Mouse (Mus musculus) brown adipose tissue, adult 24 weeks (tissue): Measurements from ENCODE around the gene Cldn7. TPM values are rescaled to one million over a fixed set of nuclear protein-coding genes. Genes with fewer than 3 reads are reported as not detected.
"Not testable (repeated sequence)": the region's sequence is repeated elsewhere in the genome, so short reads cannot be mapped to it uniquely, and the experiment has no call there.

Source experiments
- H3K27ac ChIP-seq: fragments of 200-500 bp; replicated peaks from 2 replicates; pipeline ENCODE4 v1.5.1; 2012; ENCODE audit warnings: low read depth, mild to moderate bottlenecking, low read length
- H3K4me1 ChIP-seq: fragments of 200-500 bp; 2 replicates; pipeline ENCODE4 v1.6.1; 2012; ENCODE audit warnings: low read length, mixed read lengths; ENCODE audit not compliant: control insufficient read depth, insufficient read depth, insufficient read length
- H3K4me3 ChIP-seq: fragments of 200-500 bp; 2 replicates; pipeline ENCODE4 v1.5.1; 2012; ENCODE audit warnings: low read depth, mild to moderate bottlenecking, low read length, moderate library complexity; ENCODE audit not compliant: insufficient read depth
- polyA plus RNA-seq: library from polyadenylated mRNA; stranded (reverse); fragments of >200 nt; gene quantifications from 2 replicates; pipeline ENCODE4 v1.2.4, GENCODE M21; 2012; ENCODE audit not compliant: missing spikeins, insufficient read depth, insufficient read length

The Cldn7 gene
- polyA plus RNA-seq, 1 experiment = not detected

DNA sequence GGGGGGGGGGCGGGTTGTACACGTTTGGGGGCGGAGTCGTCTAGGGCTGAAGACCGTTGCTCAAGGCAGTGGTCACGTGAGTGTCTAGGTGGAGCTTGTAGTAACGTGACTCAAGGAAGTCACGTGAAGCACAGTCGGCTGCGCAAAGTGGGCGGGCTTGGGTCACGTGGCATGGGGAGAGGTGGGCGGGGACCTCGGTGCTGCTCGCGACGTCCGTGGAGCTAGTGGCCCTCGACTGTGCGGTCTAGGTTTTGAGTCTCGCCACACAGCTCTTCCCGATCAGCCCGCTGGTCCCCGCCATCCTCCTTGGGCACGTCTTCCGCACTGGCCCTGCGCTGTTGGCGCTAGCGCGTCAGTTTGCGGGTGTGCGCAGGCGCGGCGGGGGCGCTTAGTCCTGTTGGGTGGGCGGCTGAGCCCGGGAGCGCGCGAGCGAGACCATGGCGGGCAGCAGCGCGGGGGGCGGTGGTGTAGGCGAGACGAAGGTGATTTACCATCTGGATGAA is 35.9 kb downstream of the Cldn7 start, which contains the start of gene Dvl2:
Gene Dvl2 (plus strand): TSS at position 200 of the 503 bp plus-strand sequence.
- peak within 1 kb of the TSS; percentile 74 for H3K4me3 ChIP-seq
- no peaks in the 10 kb centered on the region for H3K4me1 ChIP-seq
- H3K27ac ChIP-seq = peak within 1 kb of the TSS; percentile 73

DNA sequence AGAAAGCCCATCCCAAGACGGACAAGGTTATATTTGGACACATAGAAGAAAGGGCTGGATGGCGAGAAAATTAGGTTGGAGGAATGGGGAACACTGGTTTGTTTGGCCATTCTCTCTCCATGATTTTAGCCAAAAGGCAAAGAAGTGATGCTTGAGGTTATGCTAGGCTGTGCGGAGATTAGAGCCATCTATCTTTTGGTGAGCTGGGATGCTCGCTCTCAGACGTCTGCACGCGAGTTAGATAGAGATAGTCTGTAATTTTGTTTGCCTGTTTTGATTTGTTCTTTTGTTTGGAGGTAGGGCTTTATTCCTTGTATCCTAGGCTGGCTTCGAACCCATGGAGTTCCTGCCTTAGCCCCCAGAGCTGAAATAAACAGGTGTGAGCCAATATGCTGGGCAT is 36.6 kb downstream of the Cldn7 start:
- Histone ChIP-seq H3K4me3 (peak overlapping the region; percentile 74), H3K4me1 (no peaks in the 10 kb centered on the region), H3K27ac (0 out of 2 replicates have a peak overlapping the region, but pooled peaks have one; percentile 73)

DNA sequence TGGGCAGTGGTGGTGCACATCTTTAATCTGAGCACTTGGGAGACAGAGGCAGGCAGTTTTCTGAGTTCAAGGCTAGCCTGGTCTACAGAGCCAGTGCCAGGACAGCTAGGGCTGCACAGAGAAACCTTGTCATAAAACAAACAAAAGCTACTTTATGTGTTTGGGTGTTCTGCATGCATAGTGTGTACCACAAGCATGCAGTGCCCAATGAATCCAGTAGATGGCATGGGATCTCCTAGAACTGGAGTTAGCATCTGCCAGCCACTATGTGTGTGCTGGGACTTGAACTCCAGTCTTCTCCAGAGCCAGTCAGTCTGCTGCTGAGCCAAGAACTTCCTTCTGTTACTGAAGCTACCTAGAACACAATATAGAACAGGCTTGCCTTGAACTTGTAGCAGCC is 37.3 kb downstream of the Cldn7 start:
- no peak overlapping the region for H3K27ac ChIP-seq
- no peak overlapping the region for H3K4me3 ChIP-seq
- H3K4me1 ChIP-seq = no peaks in the 10 kb centered on the region

DNA sequence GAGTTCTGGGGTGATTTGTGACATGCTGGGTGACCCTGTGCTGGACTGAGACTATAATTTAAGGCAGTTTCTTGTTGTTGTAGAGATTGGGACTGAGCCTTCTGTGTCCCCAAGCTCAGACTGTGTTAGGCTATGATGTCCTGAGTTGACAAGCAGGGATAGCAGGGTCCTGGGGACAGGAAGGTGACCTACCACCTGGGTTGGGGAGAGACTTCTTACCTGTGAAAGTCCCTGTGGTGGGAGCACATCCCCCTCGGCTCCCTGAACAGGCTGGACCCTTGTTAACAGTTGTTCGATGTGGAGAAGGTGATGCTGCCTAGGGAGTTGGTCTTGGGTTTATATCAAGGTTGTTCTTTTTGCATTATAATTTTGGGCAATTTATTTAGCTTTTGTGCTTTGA is 37.9 kb downstream of the Cldn7 start:
- no peaks in the 10 kb centered on the region for H3K4me1 ChIP-seq
- H3K4me3 ChIP-seq = peak overlapping the region; percentile 8; the same call in 1 of the 2 replicates
- H3K27ac ChIP-seq = no peak overlapping the region

DNA sequence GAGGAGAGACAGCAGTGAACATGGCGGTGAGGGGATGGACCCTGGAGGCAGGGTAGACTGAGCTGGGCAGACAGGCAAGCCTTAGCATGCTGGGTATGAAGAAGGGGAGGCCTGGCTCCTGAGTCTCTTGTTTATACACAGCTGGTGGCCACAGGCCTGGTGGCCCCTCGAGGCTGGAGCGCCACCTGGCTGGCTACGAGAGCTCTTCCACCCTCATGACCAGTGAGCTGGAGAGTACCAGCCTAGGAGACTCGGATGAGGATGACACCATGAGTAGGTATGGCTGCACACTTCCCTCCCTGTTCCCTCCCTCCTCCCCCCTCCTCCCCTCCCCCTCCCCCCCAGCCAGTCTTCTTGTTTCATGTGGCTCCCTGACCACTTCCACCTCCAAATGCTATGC is 40.9 kb downstream of the Cldn7 start:
- H3K4me1 ChIP-seq = no peaks in the 10 kb centered on the region
- H3K27ac ChIP-seq = no peak overlapping the region
- no peak overlapping the region for H3K4me3 ChIP-seq

DNA sequence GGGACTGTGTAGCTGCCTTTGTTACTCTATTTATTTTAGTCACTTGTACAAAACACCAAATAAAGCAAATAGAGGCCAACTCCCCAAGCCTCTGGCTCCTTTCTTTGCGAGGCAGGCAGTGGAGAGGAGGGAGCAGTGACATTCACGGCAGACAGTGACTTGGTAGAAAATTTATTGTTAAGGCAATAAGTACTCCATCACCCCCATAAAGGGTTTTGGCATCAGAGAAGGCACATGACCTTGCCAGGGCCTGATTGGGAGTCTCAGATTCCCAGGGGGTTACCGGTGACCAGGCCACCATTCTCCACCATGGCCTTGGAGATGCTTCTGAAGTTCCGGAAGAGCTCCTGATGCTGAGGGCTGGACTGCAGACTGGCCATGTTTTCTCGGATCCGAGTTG is 45.5 kb downstream of the Cldn7 start:
- no peak overlapping the region for H3K27ac ChIP-seq
- 0 out of 2 replicates have a peak, but pooled peaks cover 2% of the 10 kb centered on the region for H3K4me1 ChIP-seq
- no peak overlapping the region for H3K4me3 ChIP-seq

DNA sequence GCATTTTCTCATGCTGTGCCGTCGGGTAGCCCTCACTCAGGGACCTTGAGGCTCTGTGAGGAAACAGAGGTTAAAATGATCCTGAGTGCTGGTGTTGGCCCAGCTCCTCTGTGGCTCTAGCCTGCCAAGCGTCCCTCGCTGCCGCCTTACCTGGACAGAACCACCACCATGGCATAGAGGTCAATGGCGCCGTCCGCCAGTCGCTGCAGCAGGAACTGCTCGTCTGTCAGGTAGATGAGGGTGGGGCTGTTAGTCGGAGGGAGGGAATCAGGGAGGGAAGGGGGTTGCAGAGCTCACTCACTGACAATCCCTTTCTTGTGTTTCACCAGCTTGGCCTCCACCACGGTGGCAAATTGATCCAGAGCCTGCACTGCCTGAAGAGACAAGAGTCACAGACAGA is 46.0 kb downstream of the Cldn7 start:
- Histone ChIP-seq H3K4me1 (0 out of 2 replicates have a peak, but pooled peaks cover 2% of the 10 kb centered on the region), H3K27ac (no peak overlapping the region), H3K4me3 (no peak overlapping the region)

DNA sequence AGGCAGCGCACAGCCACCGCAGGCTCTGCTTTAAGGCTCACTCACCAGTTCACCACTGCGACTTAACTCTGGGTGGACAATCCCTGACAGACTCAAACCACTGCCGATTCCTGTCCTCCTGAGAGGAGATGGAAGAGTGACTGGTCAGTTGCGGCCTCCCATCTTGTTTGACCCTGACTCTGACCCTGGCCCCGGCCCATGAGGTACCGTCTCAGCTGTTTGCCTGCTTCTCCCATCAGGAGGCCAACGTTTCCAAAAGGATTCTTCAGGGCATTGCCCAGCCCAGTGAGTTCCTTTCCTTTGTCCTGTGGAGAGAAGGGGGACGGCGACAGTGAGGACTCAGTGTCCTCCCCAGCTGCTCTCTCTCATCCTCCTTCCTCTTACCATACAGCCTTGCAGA is 46.4 kb downstream of the Cldn7 start:
- Histone ChIP-seq H3K27ac (no peak overlapping the region), H3K4me1 (0 out of 2 replicates have a peak, but pooled peaks cover 2% of the 10 kb centered on the region), H3K4me3 (no peak overlapping the region)

DNA sequence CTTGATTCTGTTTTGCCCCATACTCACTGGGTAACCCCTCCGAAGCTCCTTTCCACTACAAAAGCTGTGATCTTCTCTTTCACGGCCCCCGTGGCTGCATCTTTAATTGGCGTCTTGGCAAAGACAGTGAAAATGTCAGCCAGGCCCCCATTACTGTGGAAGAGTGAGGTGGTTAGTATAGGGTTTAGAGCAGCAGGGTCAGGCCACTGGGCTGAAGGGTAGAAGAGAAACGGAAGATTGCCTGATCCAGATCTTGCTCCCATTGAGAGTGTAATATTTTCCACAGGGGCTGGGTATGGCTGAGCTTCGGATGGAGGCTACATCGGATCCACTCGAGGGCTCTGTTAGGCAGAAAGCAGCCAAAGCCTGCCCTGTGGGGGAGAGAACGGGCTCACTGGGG is 48.4 kb downstream of the Cldn7 start:
- Histone ChIP-seq H3K4me1 (0 out of 2 replicates have a peak, but pooled peaks cover 2% of the 10 kb centered on the region), H3K27ac (no peak overlapping the region), H3K4me3 (no peak overlapping the region)

DNA sequence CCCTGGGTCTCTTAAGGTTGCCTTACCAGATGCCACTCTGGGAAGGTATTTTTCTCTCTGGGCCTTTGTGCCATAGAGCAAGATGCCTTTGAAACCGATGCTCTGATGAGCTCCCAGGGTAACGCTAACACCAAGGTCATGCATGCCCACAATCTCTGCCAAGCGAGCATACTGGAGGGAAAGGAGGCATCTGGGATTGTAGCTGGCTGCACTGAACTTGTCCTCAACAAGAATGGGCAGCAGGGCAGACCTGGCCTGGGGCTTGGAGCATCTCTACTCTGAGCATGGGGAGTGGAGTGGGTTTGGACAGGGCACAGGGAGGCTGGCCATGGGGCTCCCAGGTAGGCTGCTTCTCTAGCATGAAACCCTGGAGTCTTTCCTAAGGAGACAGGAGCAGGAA is 48.8 kb downstream of the Cldn7 start:
- 0 out of 2 replicates have a peak, but pooled peaks cover 2% of the 10 kb centered on the region for H3K4me1 ChIP-seq
- 0 out of 2 replicates have a peak overlapping the region, but pooled peaks have one; percentile 13 for H3K27ac ChIP-seq
- peak overlapping the region; percentile 82; the same call in 1 of the 2 replicates for H3K4me3 ChIP-seq

DNA sequence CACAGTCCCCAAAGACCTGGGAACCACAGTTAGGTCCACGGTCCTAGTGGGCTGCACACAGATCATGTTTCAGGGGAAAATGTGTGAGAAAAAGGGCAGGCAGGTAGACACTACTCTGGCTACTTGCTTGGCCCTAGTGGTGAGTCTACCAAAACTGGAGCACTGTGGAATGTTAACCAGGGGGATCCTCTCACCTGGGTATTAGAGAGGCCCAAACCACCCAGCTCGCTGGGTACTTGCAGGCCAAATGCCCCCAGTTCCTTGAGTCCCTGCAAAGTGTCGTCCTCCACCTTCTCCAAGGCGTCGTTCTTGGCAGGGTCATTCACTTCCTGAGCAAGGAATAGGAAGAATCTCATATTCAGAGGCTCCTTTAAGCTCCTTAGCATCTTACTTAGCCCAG is 49.5 kb downstream of the Cldn7 start:
- Histone ChIP-seq H3K4me1 (0 out of 2 replicates have a peak, but pooled peaks cover 2% of the 10 kb centered on the region), H3K4me3 (peak overlapping the region; percentile 82), H3K27ac (peak overlapping the region; percentile 98)

DNA sequence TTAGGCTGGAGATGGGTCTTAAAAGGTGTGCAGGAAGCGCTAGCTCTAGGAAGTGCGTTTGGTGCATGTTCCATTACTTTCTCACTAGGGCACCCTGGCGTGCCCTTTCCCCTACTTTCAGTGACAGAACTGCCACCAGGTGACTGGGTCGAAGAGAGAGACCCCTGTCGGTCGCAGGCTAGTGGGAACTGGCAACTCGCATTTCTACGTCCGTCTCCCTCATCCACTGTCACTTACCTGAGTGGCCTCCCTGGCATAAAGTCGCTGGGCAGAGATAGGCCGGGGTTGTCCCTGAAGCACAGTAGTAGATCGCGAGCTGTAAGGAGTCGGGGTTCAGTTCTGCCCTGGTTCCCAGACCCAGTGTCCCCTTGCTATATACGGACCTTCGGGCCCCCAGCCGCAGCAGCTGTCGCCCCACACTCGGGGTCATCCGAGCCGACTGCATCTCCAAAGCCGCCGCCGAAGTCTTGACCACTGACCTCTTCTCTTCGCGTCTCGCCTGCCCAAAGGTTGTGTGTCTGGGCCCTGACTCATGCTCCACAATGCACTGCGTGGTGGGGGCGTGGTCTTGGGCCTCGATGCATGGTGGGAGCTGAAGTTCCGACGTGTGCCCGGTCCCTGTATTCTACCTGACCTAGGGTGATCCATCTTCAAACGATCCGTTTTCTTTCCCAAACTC is 50.4 kb downstream of the Cldn7 start, which contains the start of gene Acadvl:
Gene Acadvl (minus strand): TSS at position 532 of the 679 bp plus-strand sequence.
- Histone ChIP-seq H3K27ac (peak within 1 kb of the TSS; percentile 98), H3K4me3 (peak within 1 kb of the TSS; percentile 82), H3K4me1 (0 out of 2 replicates have a peak, but pooled peaks cover 2% of the 10 kb centered on the region)

DNA sequence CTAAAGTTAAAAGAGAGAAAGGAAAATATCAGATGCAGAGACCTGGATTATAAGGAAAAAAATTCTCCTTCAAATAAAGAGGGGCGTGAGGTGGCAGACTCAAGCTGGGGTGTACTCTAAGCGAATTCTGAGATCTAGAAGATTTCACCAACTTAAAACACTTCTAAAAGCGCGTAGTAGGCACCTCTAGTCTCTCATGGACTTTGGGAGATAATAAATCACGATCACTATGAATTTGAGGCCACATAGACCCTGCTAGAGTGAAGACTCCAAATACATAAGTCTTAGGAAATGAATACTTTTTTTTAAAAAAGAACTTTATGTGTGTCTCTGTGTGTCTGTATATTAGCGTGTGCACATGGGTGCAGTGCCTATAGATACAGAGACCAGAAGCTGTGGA is 51.1 kb downstream of the Cldn7 start:
- H3K4me3 ChIP-seq = no peak overlapping the region
- no peak overlapping the region for H3K27ac ChIP-seq
- H3K4me1 ChIP-seq = 0 out of 2 replicates have a peak, but pooled peaks cover 2% of the 10 kb centered on the region

DNA sequence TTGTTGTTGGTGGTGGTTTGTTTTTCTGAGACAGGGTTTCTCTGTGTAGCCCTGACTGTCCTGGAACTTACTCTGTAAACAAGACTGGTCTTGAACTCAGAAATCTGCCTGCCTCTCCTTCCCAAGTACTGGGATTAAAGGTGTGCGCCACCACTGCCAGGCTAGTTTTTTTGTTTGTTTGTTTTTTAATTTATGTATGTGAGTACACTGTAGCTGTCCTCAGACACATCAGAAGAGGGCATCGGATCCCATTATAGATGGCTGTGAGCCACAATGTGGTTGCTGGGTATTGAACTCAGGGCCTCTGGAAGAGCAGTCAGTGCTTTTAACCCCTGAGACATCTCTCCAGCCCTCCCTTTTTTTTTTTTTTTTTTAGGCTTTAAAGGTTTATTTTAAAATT is 51.6 kb downstream of the Cldn7 start:
- H3K4me3 ChIP-seq, H3K4me1 ChIP-seq, H3K27ac ChIP-seq: not testable (repeated sequence)

DNA sequence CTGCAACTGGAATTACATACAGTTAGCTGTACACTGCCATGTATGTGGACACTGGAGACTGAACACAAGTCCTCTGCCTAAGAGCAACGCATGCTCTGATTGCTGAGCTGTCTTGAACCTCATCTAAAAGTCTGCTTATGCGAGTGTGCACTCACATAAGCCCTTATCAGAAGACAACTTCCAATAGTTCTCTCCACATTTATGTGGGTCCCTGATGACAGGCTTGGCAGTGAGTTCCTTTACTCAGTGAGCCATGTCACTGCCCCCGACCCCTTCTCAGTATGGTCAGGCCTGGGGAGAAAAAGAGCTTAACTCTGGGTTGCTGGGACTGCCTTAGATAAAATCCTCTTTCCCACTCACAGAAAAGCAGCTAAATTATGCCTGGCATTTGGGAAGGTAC is 52.1 kb downstream of the Cldn7 start, which contains the start of gene Dlg4:
Gene Dlg4 (plus strand): TSS at position 274 of the 400 bp plus-strand sequence.
- no peak within 1 kb of the TSS for H3K27ac ChIP-seq
- 0 out of 2 replicates have a peak, but pooled peaks cover 2% of the 10 kb centered on the region for H3K4me1 ChIP-seq
- no peak within 1 kb of the TSS for H3K4me3 ChIP-seq
